Mouse (Mus musculus) myocyte (in vitro differentiated cells): ENCODE measurements around the gene Cd300ld4.

Source experiments
- CEBPB ChIP-seq: IDR thresholded peaks from 2 replicates; pipeline ENCODE4 v1.6.1; 2011; ENCODE audit warnings: mild to moderate bottlenecking, moderate library complexity; ENCODE audit not compliant: poor library complexity, insufficient read depth, severe bottlenecking
- E2F4 ChIP-seq: IDR thresholded peaks from one replicate; pipeline ENCODE4 v1.6.1; 2011; ENCODE audit warnings: mild to moderate bottlenecking, control low read depth, moderate library complexity; ENCODE audit not compliant: insufficient read depth
- MAX ChIP-seq: IDR thresholded peaks from one replicate; pipeline ENCODE4 v1.6.1; 2011; ENCODE audit warnings: low read depth, mild to moderate bottlenecking, control low read depth
- MYOD1 ChIP-seq, 3 experiments: IDR thresholded peaks; one replicate each; pipeline ENCODE4 v1.6.1; 2011; ENCODE audit warnings: control low read depth in 2 of 3, low read depth in 2 of 3, mild to moderate bottlenecking in 2 of 3, moderate library complexity in 1 of 3; ENCODE audit not compliant: insufficient read length in 2 of 3, control insufficient read depth in 1 of 3
- MYOG ChIP-seq, 3 experiments: IDR thresholded peaks; one replicate each; pipeline ENCODE4 v1.6.1; 2011; ENCODE audit warnings: control low read depth in 2 of 3, low read depth in 2 of 3, mild to moderate bottlenecking in 2 of 3; ENCODE audit not compliant: insufficient read length in 2 of 3, control insufficient read depth in 1 of 3, insufficient read depth in 1 of 3
- POLR2A ChIP-seq: IDR thresholded peaks from one replicate; pipeline ENCODE4 v1.6.1; 2011; ENCODE audit warnings: low read depth, mild to moderate bottlenecking, control low read depth, moderate library complexity; ENCODE audit not compliant: insufficient read length
- POLR2AphosphoS2 ChIP-seq: IDR thresholded peaks from one replicate; pipeline ENCODE4 v1.6.1; 2011; ENCODE audit warnings: low read depth, control low read depth; ENCODE audit not compliant: insufficient read length
- SRF ChIP-seq: IDR thresholded peaks from one replicate; pipeline ENCODE4 v1.6.1; 2011; ENCODE audit warnings: low read depth; ENCODE audit not compliant: control insufficient read depth, insufficient read length
- TCF12 ChIP-seq: IDR thresholded peaks from one replicate; pipeline ENCODE4 v1.6.1; 2011; ENCODE audit warnings: mild to moderate bottlenecking, control low read depth; ENCODE audit not compliant: poor library complexity, insufficient read depth, severe bottlenecking
- TCF3 ChIP-seq: IDR thresholded peaks from one replicate; pipeline ENCODE4 v1.6.1; 2011; ENCODE audit warnings: low read depth, control low read depth; ENCODE audit not compliant: insufficient read length
- USF1 ChIP-seq: IDR thresholded peaks from one replicate; pipeline ENCODE4 v1.6.1; 2011; ENCODE audit warnings: low read depth, mild to moderate bottlenecking, control low read depth, moderate library complexity

- TF ChIP-seq POLR2A (no peak), CEBPB (no peak), TCF12 (no peak), E2F4 (no peak), MAX (no peak), MYOD1 (IDR thresholded peaks at IDR 0.05; ENCODE audit: control insufficient read depth in 1 of 3, insufficient read length in 2 of 3, low read depth in 2 of 3) (no peak), POLR2AphosphoS2 (no peak), SRF (no peak), USF1 (no peak), TCF3 (no peak), MYOG (IDR thresholded peaks at IDR 0.05; ENCODE audit: control insufficient read depth in 1 of 3, insufficient read depth in 1 of 3, insufficient read length in 2 of 3, low read depth in 2 of 3) (no peak)
Observed at GRCm38 (mm10) chr11:115058701-115059100, 31.9 kb upstream of the Cd300ld4 start.
